Mouse (Mus musculus) cortical plate, adult 2 months (tissue): ENCODE results near the gene Syt14. TPM values are rescaled to one million over a fixed set of nuclear protein-coding genes. Genes with fewer than 3 reads are reported as not detected.

Source experiments
- H3K27ac ChIP-seq: fragments of 200-500 bp; 2 replicates; pipeline ENCODE4 v1.5.1; 2012; ENCODE audit warnings: low read length, control low read depth, inconsistent platforms; ENCODE audit not compliant: insufficient read depth
- H3K4me1 ChIP-seq: fragments of 200-500 bp; 2 replicates; pipeline ENCODE4 v1.6.1; 2011; ENCODE audit warnings: low read length; ENCODE audit not compliant: control insufficient read depth, insufficient read depth
- H3K4me3 ChIP-seq: fragments of 200-500 bp; 2 replicates; pipeline ENCODE4 v1.5.1; 2011; ENCODE audit warnings: mild to moderate bottlenecking, low read length, control low read depth; ENCODE audit not compliant: insufficient read depth
- CTCF ChIP-seq: fragments of 200-500 bp; IDR thresholded peaks from 2 replicates; pipeline ENCODE4 v1.5.1; 2011; ENCODE audit warnings: mild to moderate bottlenecking, control low read depth, low read length; ENCODE audit not compliant: insufficient read depth; ENCODE audit errors: extremely low read depth
- POLR2A ChIP-seq: fragments of 200-500 bp; IDR thresholded peaks from 2 replicates; pipeline ENCODE4 v1.6.1; 2011; ENCODE audit warnings: mild to moderate bottlenecking, low read length, control low read depth; ENCODE audit not compliant: insufficient read depth; ENCODE audit errors: extremely low read depth
- polyA plus RNA-seq: library from polyadenylated mRNA; depleted of rRNA; stranded (reverse); fragments of >200 nt; gene quantifications from 2 replicates; pipeline ENCODE4 v1.2.3, GENCODE M21; 2012; rRNA removed

The Syt14 gene
- polyA plus RNA-seq = 5.8 and 6.5 TPM in 2 replicates

- Histone ChIP-seq H3K27ac (peak within 1 kb of the TSS; percentile 43; the same call in 1 of the 2 replicates), H3K4me1 (peaks cover 1% of the 10 kb centered on the region; the same call in 1 of the 2 replicates), H3K4me3 (peak within 1 kb of the TSS; percentile 96)
- TF ChIP-seq CTCF (no peak), POLR2A (no peak)
Observed at GRCm38 (mm10) chr1:193035371-193036238, at the start of gene Syt14. TSS of gene Syt14 (minus strand) at chr1:193035775.

- H3K4me3 ChIP-seq = no peak overlapping the region
- H3K27ac ChIP-seq = no peak overlapping the region
- TF ChIP-seq CTCF (0 out of 2 replicates have a peak, but pooled peaks have one; percentile 6), POLR2A (no peak)
- peaks cover 16% of the 10 kb centered on the region for H3K4me1 ChIP-seq
Observed at GRCm38 (mm10) chr1:193084016-193084415, 48.4 kb upstream of the Syt14 start.

- Histone ChIP-seq H3K4me3 (no peak overlapping the region), H3K27ac (no peak overlapping the region)
- TF ChIP-seq CTCF = no peak
Observed at GRCm38 (mm10) chr1:193083051-193083450, 47.5 kb upstream of the Syt14 start.

GRCm38 (mm10) chr1:193082311-193082921, 46.8 kb upstream of the Syt14 start:
- Histone ChIP-seq H3K27ac (no peak overlapping the region), H3K4me1 (peaks cover 15% of the 10 kb centered on the region), H3K4me3 (no peak overlapping the region)
- TF ChIP-seq POLR2A (no peak), CTCF (no peak)

More at GRCm38 (mm10) chr1:193083051-193083450, 47.5 kb upstream of the Syt14 start:
- peaks cover 16% of the 10 kb centered on the region for H3K4me1 ChIP-seq

GRCm38 (mm10) chr1:193062618-193063017, 27.0 kb upstream of the Syt14 start:
- H3K4me1 ChIP-seq = no peaks in the 10 kb centered on the region
- no peak for TF ChIP-seq POLR2A
- TF ChIP-seq CTCF = no peak

GRCm38 (mm10) chr1:193060167-193060566, 24.6 kb upstream of the Syt14 start:
- Histone ChIP-seq H3K4me3 (no peak overlapping the region), H3K4me1 (no peaks in the 10 kb centered on the region), H3K27ac (no peak overlapping the region)
- TF ChIP-seq POLR2A (no peak), CTCF (no peak)

More at GRCm38 (mm10) chr1:193062618-193063017, 27.0 kb upstream of the Syt14 start:
- Histone ChIP-seq H3K4me3 (no peak overlapping the region), H3K27ac (no peak overlapping the region)

- TF ChIP-seq CTCF (no peak), POLR2A (no peak)
- no peak overlapping the region for H3K4me3 ChIP-seq
- no peak overlapping the region for H3K27ac ChIP-seq
- no peaks in the 10 kb centered on the region for H3K4me1 ChIP-seq
Observed at GRCm38 (mm10) chr1:193059596-193059995, 24.0 kb upstream of the Syt14 start.

GRCm38 (mm10) chr1:193054401-193054800, 18.8 kb upstream of the Syt14 start:
- no peak overlapping the region for H3K4me3 ChIP-seq
- no peak for TF ChIP-seq POLR2A
- no peak for TF ChIP-seq CTCF

GRCm38 (mm10) chr1:193053065-193053464, 17.5 kb upstream of the Syt14 start:
- TF ChIP-seq CTCF = no peak
- TF ChIP-seq POLR2A = no peak
- no peaks in the 10 kb centered on the region for H3K4me1 ChIP-seq
- no peak overlapping the region for H3K27ac ChIP-seq
- no peak overlapping the region for H3K4me3 ChIP-seq

More at GRCm38 (mm10) chr1:193054401-193054800, 18.8 kb upstream of the Syt14 start:
- Histone ChIP-seq H3K27ac (no peak overlapping the region), H3K4me1 (no peaks in the 10 kb centered on the region)
